Mouse (Mus musculus) lung, postnatal 0 days (tissue): ENCODE measurements around the gene Enthd1.

Source experiments
- CTCF ChIP-seq: IDR thresholded peaks from 2 replicates; pipeline ENCODE4 v1.5.1; 2016; ENCODE audit warnings: antibody characterized with exemption, mild to moderate bottlenecking
- EP300 ChIP-seq: IDR thresholded peaks from 2 replicates; pipeline ENCODE4 v1.6.1; 2016; ENCODE audit warnings: antibody characterized with exemption, mild to moderate bottlenecking, control low read depth

DNA sequence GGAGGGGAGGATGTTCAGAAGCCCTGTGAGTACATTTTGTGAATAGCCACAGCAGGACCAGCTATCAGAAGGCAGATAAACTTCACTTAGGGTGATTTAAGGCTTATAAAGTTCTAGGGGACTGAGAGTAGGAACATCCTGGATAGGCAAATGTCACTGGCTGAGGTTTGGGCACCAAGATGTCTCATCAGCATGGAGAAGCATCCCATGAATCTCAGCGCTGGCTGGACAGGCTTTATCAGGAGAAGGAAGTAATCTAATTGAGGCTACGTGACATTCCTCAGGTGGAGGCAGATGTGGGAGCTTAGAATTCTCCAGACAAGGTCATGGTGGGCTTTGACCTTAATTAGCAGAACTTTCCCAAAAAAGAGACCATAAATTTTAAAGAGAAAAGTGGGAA, 8.9 kb downstream of the Enthd1 start:
- no peak for TF ChIP-seq CTCF
- no peak for TF ChIP-seq EP300
